In the genomic region with DNA sequence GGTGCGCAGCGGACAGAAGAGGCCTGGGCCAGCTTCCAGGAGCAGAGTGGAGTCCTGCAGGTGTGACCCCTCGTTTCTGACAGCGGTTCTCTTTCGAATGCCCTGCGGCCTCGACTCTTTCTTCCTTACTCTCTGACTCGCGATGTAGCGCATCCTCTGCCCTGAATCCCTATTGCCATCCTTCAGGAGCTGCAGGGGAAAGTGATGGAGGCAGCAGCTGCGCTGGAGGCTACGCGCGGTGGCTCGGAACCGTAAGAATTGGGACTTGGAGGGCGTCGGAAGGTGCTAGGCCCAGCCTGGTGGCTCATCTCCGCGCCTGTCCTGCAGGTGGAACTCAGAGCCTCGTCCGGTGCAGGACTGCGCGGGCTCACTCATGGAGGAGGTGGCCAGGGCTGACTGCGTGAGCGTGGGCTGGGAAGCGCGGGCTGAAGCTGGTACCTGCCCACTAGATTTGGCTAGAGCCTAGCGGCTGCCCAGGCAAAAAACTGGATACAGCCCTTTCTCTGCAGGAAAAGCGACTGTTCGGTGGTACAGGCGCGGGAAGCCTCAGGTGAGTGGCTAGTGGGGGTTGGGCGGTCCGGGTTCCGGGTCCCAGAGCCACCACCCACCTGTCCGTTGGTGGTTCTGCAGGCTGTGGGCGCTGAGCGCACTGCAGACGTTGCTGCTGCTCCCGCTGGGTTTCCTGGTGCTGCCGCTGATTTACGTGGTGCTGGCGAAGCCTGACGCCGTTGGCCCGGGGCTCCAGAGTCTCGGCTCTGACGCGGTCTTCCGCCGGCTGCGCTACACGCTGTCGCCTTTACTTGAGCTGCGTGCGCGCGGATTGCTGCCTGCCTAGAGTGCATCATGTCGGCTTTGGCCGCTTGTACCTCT, we compare ENCODE assay signal across 8 mouse cellular contexts. TPM values are rescaled to one million over a fixed set of nuclear protein-coding genes. Genes with fewer than 3 reads are reported as not detected.
DNase-seq lines count a peak whose midpoint lies in the region; ATAC-seq and TF ChIP-seq lines count a peak whose summit lies in the region.

No protein-coding gene starts in this region.

- 2% methylated on average over 61 of the region's 61 CpGs for WGBS in heart, embryonic 10.5 days
- 3% methylated on average over 61 of the region's 61 CpGs for WGBS in kidney, postnatal 0 days
- WGBS in liver, embryonic 11.5 days, result 6% methylated on average over 61 of the region's 61 CpGs
- WGBS in neural tube, embryonic 11.5 days, result 2% methylated on average over 59 of the region's 61 CpGs

- H3K9ac ChIP-seq in kidney, postnatal 0 days (ENCODE audit: low read depth, low read length), result no peak overlapping the region
- H3K9ac ChIP-seq in liver, embryonic 11.5 days (ENCODE audit: low read depth, low read length), result no peak overlapping the region
- H3K9ac ChIP-seq in neural tube, embryonic 11.5 days (ENCODE audit: low read length), result peak overlapping the region; percentile 42; the same call in 1 of the 2 replicates

- ATAC-seq in kidney, postnatal 0 days (replicated peaks; ENCODE audit: low FRiP score, low read depth), result 0 out of 2 replicates have a peak, but pooled peaks have one; percentile 9
- 0 out of 2 replicates have a peak, but pooled peaks have one; percentile 3 for ATAC-seq in liver, embryonic 11.5 days (replicated peaks; ENCODE audit: low FRiP score)
- no peak; the same call in 1 of the 2 replicates for ATAC-seq in neural tube, embryonic 11.5 days (ENCODE audit: insufficient read depth, low FRiP score, low TSS enrichment)

- H3K27me3 ChIP-seq in heart, embryonic 10.5 days (ENCODE audit: insufficient read depth, poor library complexity, severe bottlenecking), result peaks cover 42% of the 10 kb centered on the region
- peaks cover 4% of the 10 kb centered on the region; the same call in 1 of the 2 replicates for H3K27me3 ChIP-seq in kidney, postnatal 0 days (ENCODE audit: insufficient read depth, low read length)
- peaks cover 19% of the 10 kb centered on the region for H3K27me3 ChIP-seq in liver, embryonic 11.5 days (replicated peaks; ENCODE audit: control insufficient read depth, insufficient read depth, low read length)
- H3K27me3 ChIP-seq in neural tube, embryonic 11.5 days (ENCODE audit: control insufficient read depth, insufficient read depth, low read length), result peaks cover 25% of the 10 kb centered on the region

- H3K4me3 ChIP-seq in heart, embryonic 10.5 days, result peak overlapping the region; percentile 74
- H3K4me3 ChIP-seq in kidney, postnatal 0 days (replicated peaks; ENCODE audit: low read depth, low read length), result peak overlapping the region; percentile 27
- H3K4me3 ChIP-seq in liver, embryonic 11.5 days (ENCODE audit: low read depth, low read length), result peak overlapping the region; percentile 70
- peak overlapping the region; percentile 51 for H3K4me3 ChIP-seq in neural tube, embryonic 11.5 days (ENCODE audit: low read depth, low read length)

- H3K9me3 ChIP-seq in heart, embryonic 10.5 days, result no peaks in the 10 kb centered on the region
- H3K9me3 ChIP-seq in kidney, postnatal 0 days (replicated peaks; ENCODE audit: low read length), result no peaks in the 10 kb centered on the region
- H3K9me3 ChIP-seq in liver, embryonic 11.5 days (ENCODE audit: control insufficient read depth, low read length), result no peaks in the 10 kb centered on the region
- no peaks in the 10 kb centered on the region for H3K9me3 ChIP-seq in neural tube, embryonic 11.5 days (ENCODE audit: control insufficient read depth, low read length)

- peaks cover 21% of the 10 kb centered on the region for H3K4me1 ChIP-seq in heart, embryonic 10.5 days
- peaks cover 14% of the 10 kb centered on the region for H3K4me1 ChIP-seq in kidney, postnatal 0 days (replicated peaks; ENCODE audit: insufficient read depth, low read length)
- H3K4me1 ChIP-seq in liver, embryonic 11.5 days (replicated peaks; ENCODE audit: control insufficient read depth, insufficient read depth, low read length), result peaks cover 16% of the 10 kb centered on the region
- peaks cover 10% of the 10 kb centered on the region for H3K4me1 ChIP-seq in neural tube, embryonic 11.5 days (ENCODE audit: control insufficient read depth, insufficient read depth, low read length)

- H3K4me2 ChIP-seq in kidney, postnatal 0 days (ENCODE audit: low read length), result peak overlapping the region; percentile 95
- peak overlapping the region; percentile 85 for H3K4me2 ChIP-seq in liver, embryonic 11.5 days
- peak overlapping the region; percentile 88 for H3K4me2 ChIP-seq in neural tube, embryonic 11.5 days (ENCODE audit: low read depth)

- H3K27ac ChIP-seq in heart, embryonic 10.5 days, result no peak overlapping the region
- H3K27ac ChIP-seq in kidney, postnatal 0 days, result no peak overlapping the region
- H3K27ac ChIP-seq in liver, embryonic 11.5 days (ENCODE audit: low read depth, low read length), result no peak overlapping the region
- H3K27ac ChIP-seq in neural tube, embryonic 11.5 days (ENCODE audit: low read depth, low read length), result no peak overlapping the region

- no peak for TF ChIP-seq CTCF in kidney, postnatal 0 days (IDR thresholded peaks at IDR 0.05; ENCODE audit: low read depth)

- DNase-seq in heart, embryonic 10.5 days (ENCODE audit: low spot score), result no peak
- no peak for DNase-seq in heart, adult 18-20 months
- DNase-seq in cerebellum, adult 9-10 months, result peak; percentile 47
- peak; percentile 55 to 60 for DNase-seq in frontal cortex, postnatal 14 days (ENCODE audit: low spot score in 2 of 2)
- peak; percentile 47 for DNase-seq in kidney, postnatal 0 days (ENCODE audit: low spot score)
- peak; percentile 48 for DNase-seq in liver, embryonic 11.5 days (ENCODE audit: low spot score)
- peak; percentile 59 for DNase-seq in neural tube, embryonic 11.5 days (ENCODE audit: low spot score)
- peak; percentile 75 for DNase-seq in thymus, postnatal 14 days

- peaks cover 38% of the 10 kb centered on the region for H3K36me3 ChIP-seq in heart, embryonic 10.5 days
- peaks cover 14% of the 10 kb centered on the region for H3K36me3 ChIP-seq in kidney, postnatal 0 days (ENCODE audit: insufficient read depth, low read length)
- peaks cover 8% of the 10 kb centered on the region; the same call in 1 of the 2 replicates for H3K36me3 ChIP-seq in liver, embryonic 11.5 days (ENCODE audit: control insufficient read depth, insufficient read depth, low read length)
- H3K36me3 ChIP-seq in neural tube, embryonic 11.5 days (ENCODE audit: control insufficient read depth, insufficient read depth, low read length), result peaks cover 3% of the 10 kb centered on the region; the same call in 1 of the 2 replicates

RNA-seq across cellular contexts. Expression of a gene that starts 1.7 kb away (rescaled TPM):
- 7.3 and 7.7 TPM in 2 replicates for polyA plus RNA-seq in heart, embryonic 10.5 days (2016; fragmentation: Nextera tagmentation; extraction: Ambion mirVana)
- 1 to 10 TPM; 1.2 to 1.6 TPM for total RNA-seq in heart, adult 18-20 months (2021)
- 12.4 and 15.9 TPM in 2 replicates for polyA plus RNA-seq in kidney, postnatal 0 days (2015; fragmentation: Nextera tagmentation; extraction: Ambion mirVana)
- polyA plus RNA-seq in liver, embryonic 11.5 days (2014; fragmentation: Nextera tagmentation; extraction: Ambion mirVana), result 5.0 and 7.7 TPM in 2 replicates
- polyA plus RNA-seq in neural tube, embryonic 11.5 days (2014; fragmentation: Nextera tagmentation; extraction: Ambion mirVana), result 6.7 and 6.8 TPM in 2 replicates

RNA-seq across cellular contexts. Expression of a gene that starts 44.2 kb away (rescaled TPM):
- polyA plus RNA-seq in heart, embryonic 10.5 days (2016; fragmentation: Nextera tagmentation; extraction: Ambion mirVana), result 8.6 and 10.6 TPM in 2 replicates
- total RNA-seq in heart, adult 18-20 months (2021), result 1 to 10 TPM; 1.3 to 1.5 TPM
- polyA plus RNA-seq in kidney, postnatal 0 days (2015; fragmentation: Nextera tagmentation; extraction: Ambion mirVana), result 2.1 and 2.4 TPM in 2 replicates
- 7.0 and 8.3 TPM in 2 replicates for polyA plus RNA-seq in liver, embryonic 11.5 days (2014; fragmentation: Nextera tagmentation; extraction: Ambion mirVana)
- 10.0 and 11.2 TPM in 2 replicates for polyA plus RNA-seq in neural tube, embryonic 11.5 days (2014; fragmentation: Nextera tagmentation; extraction: Ambion mirVana)

RNA-seq across cellular contexts. Expression of a gene that starts 53.6 kb away (rescaled TPM):
- polyA plus RNA-seq in heart, embryonic 10.5 days (2016; fragmentation: Nextera tagmentation; extraction: Ambion mirVana), result 1.3 and 20.4 TPM in 2 replicates
- 1 to 10 TPM; 1.2 to 1.3 TPM for total RNA-seq in heart, adult 18-20 months (2021)
- 0.14 and 0.21 TPM in 2 replicates for polyA plus RNA-seq in kidney, postnatal 0 days (2015; fragmentation: Nextera tagmentation; extraction: Ambion mirVana)
- polyA plus RNA-seq in liver, embryonic 11.5 days (2014; fragmentation: Nextera tagmentation; extraction: Ambion mirVana), result 110 and 128 TPM in 2 replicates
- polyA plus RNA-seq in neural tube, embryonic 11.5 days (2014; fragmentation: Nextera tagmentation; extraction: Ambion mirVana), result 0.15 and 0.23 TPM in 2 replicates

Comparison
In these comparisons a context has a peak if more than half of its experiments do, and no peak if none do; other contexts are left out.
1. DNase-seq: peak in cerebellum, adult 9-10 months (single experiment), frontal cortex, postnatal 14 days (2 of 2), kidney, postnatal 0 days (single experiment), liver, embryonic 11.5 days (single experiment), neural tube, embryonic 11.5 days (single experiment) and thymus, postnatal 14 days (single experiment); none in heart, embryonic 10.5 days (single experiment) and heart, adult 18-20 months (0 of 2).
2. Peak in every context shown above with its lines, with median percentiles within 50 percentile points of each other: H3K4me3 ChIP-seq and H3K4me2 ChIP-seq.